Mouse (Mus musculus) heart, embryonic 12.5 days (tissue): ENCODE measurements around the gene Plod2. TPM values are rescaled to one million over a fixed set of nuclear protein-coding genes. Genes with fewer than 3 reads are reported as not detected.

Source experiments
- ATAC-seq: fragments of 200-750 bp; cut with Nextera tagmentation; 2 replicates; pipeline ENCODE4 v1.8.0; 2017; ENCODE audit warnings: moderate TSS enrichment, moderate library complexity; ENCODE audit not compliant: insufficient number of reproducible peaks, low FRiP score
- H3K27ac ChIP-seq: fragments of 300-500 bp; sonication (generic); 2 replicates; pipeline ENCODE4 v1.5.1; 2016; ENCODE audit warnings: mild to moderate bottlenecking, moderate library complexity; ENCODE audit not compliant: poor library complexity, severe bottlenecking
- H3K27me3 ChIP-seq: fragments of 300-500 bp; sonication (generic); replicated peaks from 2 replicates; pipeline ENCODE4 v1.6.1; 2016; ENCODE audit warnings: mild to moderate bottlenecking, moderate library complexity
- H3K36me3 ChIP-seq: fragments of 300-500 bp; sonication (generic); 2 replicates; pipeline ENCODE4 v1.6.1; 2016; ENCODE audit warnings: mild to moderate bottlenecking, moderate library complexity
- H3K4me1 ChIP-seq: fragments of 300-500 bp; sonication (generic); replicated peaks from 2 replicates; pipeline ENCODE4 v1.6.1; 2016; ENCODE audit warnings: mild to moderate bottlenecking
- H3K4me2 ChIP-seq: fragments of 300-500 bp; sonication (generic); 2 replicates; pipeline ENCODE4 v1.6.1; 2016; ENCODE audit warnings: mild to moderate bottlenecking, moderate library complexity
- H3K4me3 ChIP-seq: fragments of 300-500 bp; sonication (generic); 2 replicates; pipeline ENCODE4 v1.5.1; 2016; ENCODE audit warnings: mild to moderate bottlenecking
- H3K9ac ChIP-seq: fragments of 300-500 bp; sonication (generic); 2 replicates; pipeline ENCODE4 v1.6.1; 2016; ENCODE audit warnings: mild to moderate bottlenecking, moderate library complexity
- H3K9me3 ChIP-seq: fragments of 300-500 bp; sonication (generic); replicated peaks from 2 replicates; pipeline ENCODE4 v1.6.1; 2016; ENCODE audit warnings: mild to moderate bottlenecking, moderate library complexity
- WGBS: fragments of 180-500 bp; shearing (Covaris S2); methylation state at CpG from one replicate; pipeline ENCODE4 v1.1.7; 2016; 5-methylcytosine and 5-hydroxymethylcytosine counted together
- polyA plus RNA-seq: library from polyadenylated mRNA; unstranded; fragments of >200 nt; fragmentation: Nextera tagmentation; extraction: Ambion mirVana; gene quantifications from 2 replicates; pipeline ENCODE4 v1.2.1, GENCODE M21; 2016

The Plod2 gene
- polyA plus RNA-seq, 1 experiment from 2014 or later = 47.1 TPM

DNA sequence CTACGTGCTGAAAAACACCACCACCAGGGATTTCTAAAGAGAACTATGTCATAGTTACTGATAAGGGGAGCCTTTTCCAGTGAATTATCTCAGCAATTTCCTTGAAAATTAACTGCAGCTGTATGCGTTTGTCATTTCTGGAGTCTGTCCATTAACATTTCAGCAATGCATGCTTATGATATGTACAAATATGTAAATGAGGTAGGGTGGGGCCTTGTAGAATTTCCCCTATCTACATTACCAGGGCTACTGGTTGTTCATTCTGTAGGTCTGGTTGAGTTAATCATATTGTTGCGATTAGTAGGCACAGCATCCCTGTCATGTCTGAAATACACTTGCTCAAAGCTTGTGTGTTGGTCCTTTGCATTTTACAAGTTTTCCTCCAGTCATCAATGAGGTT is 92.8 kb downstream of the Plod2 start:
- Histone ChIP-seq H3K4me1 (no peaks in the 10 kb centered on the region), H3K4me3 (no peak overlapping the region), H3K4me2 (no peak overlapping the region), H3K9ac (no peak overlapping the region), H3K36me3 (no peaks in the 10 kb centered on the region), H3K27me3 (no peaks in the 10 kb centered on the region), H3K9me3 (peaks cover 12% of the 10 kb centered on the region; the same call in 1 of the 2 replicates), H3K27ac (no peak overlapping the region)
- WGBS = 62% methylated on average over 3 of the region's 3 CpGs
- no peak for ATAC-seq

GRCm38 (mm10) chr9:92639200-92639897 is 97.3 kb downstream of the Plod2 start:
- no peaks in the 10 kb centered on the region for H3K36me3 ChIP-seq
- H3K27ac ChIP-seq = no peak overlapping the region
- ATAC-seq = no peak
- H3K9ac ChIP-seq = no peak overlapping the region
- 88% methylated on average over 6 of the region's 6 CpGs for WGBS
- no peak overlapping the region for H3K4me2 ChIP-seq
- no peaks in the 10 kb centered on the region for H3K4me1 ChIP-seq
- H3K27me3 ChIP-seq = no peaks in the 10 kb centered on the region
- H3K4me3 ChIP-seq = no peak overlapping the region
- no peaks in the 10 kb centered on the region for H3K9me3 ChIP-seq

DNA sequence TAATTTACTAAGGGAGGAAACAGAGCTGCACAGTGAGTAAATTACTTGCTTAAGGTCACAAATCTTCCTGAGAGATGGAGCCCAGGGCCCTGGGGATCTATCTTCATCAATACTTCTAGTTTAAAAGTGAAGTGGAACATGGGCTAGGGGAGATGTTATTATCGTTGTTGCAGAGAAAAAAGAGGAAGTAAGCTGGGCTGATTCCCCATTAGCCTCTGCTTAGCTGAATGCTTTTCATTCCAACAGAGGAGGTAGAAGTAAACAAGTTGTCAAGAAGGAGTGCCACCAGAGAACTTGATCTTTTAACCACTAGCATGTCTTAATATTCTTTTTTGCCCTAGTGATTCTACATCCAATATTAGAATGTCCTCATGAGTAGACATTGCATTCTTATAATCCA is 99.7 kb downstream of the Plod2 start:
- WGBS = 44% methylated on average over 1 of the region's 1 CpGs

More for the DNA sequence above, 99.7 kb downstream of the Plod2 start:
- no peaks in the 10 kb centered on the region for H3K4me1 ChIP-seq
- H3K36me3 ChIP-seq = no peaks in the 10 kb centered on the region
- H3K27me3 ChIP-seq = no peaks in the 10 kb centered on the region
- H3K4me2 ChIP-seq = no peak overlapping the region
- no peak overlapping the region for H3K4me3 ChIP-seq
- no peak for ATAC-seq
- H3K9ac ChIP-seq = no peak overlapping the region
- H3K9me3 ChIP-seq = no peaks in the 10 kb centered on the region; the same call in 1 of the 2 replicates
- no peak overlapping the region for H3K27ac ChIP-seq

Other genes with a start within 250 kb of the Plod2 start
- not detected in 2 replicates for gene 1700057G04Rik, start 232.8 kb upstream of the Plod2 start, polyA plus RNA-seq
- gene Plscr4, start 84.8 kb upstream of the Plod2 start, polyA plus RNA-seq = 2.9 and 3.9 TPM in 2 replicates